Mouse (Mus musculus) cerebellum, adult 11-12 months (tissue): Measurements from ENCODE around the gene Fam166b.

Experiments
- DNase-seq: peaks from one replicate; pipeline ENCODE4 v3.0.0; 2022

The Fam166b gene

GRCm38 (mm10) chr4:43428946-43429345, at the start of gene Fam166b:
Gene Fam166b (minus strand): TSS chr4:43429134.
- DNase-seq = no peak

DNA sequence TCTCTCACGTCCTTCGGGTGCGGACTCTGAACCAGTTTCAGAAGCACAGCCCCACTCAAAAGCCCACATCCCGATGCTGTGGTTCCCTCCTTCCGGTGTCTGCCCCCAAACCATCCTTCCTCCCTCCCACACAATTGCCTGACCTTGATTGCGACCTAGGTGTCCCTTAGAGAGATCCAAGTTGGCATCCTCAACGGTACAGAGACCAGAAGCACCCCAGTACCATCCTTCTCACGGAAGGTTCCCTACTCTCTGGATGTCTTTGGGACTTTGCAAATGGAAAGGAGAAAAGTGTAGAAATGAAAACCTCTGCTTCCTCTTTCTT, 49.6 kb upstream of the Fam166b start:
- DNase-seq = no peak

DNA sequence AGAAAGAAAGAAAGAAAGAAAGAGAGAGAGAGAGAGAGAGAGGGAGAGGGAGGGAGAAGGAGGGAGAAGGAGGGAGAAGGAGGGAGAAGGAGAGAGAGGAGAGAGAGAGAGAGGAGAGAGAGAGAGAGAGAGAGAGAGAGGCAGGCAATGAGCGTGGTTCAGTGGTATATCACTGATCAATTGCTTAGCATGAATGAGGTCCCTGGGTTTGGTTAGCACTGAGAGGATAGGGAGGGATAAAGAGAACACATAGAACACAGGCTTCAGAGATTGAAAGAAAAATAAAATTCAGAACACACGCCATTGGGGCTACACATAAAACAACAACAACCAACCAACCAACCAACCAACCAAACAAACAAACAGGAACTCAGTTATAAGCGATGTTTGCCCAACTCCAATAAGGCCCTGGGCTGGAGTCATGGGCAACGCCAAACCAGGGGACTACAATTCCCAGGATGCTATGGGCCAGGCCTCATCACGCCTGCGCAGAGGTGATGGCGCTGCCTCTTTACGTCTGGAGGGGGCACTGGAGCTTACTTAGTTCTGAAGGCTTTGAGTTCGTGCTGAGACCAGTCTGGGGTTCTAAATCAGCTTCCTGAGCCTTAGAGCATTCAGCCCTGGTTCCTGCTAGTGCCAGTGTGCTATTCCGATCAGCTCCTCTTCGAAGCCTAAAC, 49.1 kb upstream of the Fam166b start:
- peak; percentile 88 for DNase-seq

DNA sequence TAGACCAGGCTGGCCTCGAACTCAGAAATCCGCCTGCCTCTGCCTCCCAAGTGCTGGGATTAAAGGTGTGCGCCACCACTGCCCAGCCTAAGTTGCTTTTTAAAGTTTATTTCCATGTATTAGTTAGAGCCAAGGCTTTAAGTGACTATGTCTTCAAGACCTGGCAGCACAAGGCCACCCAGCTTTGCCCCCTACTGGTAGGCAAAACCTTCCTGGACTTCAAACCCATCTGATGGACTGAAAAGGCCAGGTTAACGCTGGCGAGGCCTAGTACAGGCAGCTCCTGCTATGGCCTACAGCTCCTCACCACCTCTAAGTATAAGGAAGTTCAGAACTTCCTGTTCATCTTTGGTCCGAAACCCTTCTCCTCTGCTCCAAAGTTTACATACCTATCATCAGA, 47.7 kb upstream of the Fam166b start:
- DNase-seq = no peak

DNA sequence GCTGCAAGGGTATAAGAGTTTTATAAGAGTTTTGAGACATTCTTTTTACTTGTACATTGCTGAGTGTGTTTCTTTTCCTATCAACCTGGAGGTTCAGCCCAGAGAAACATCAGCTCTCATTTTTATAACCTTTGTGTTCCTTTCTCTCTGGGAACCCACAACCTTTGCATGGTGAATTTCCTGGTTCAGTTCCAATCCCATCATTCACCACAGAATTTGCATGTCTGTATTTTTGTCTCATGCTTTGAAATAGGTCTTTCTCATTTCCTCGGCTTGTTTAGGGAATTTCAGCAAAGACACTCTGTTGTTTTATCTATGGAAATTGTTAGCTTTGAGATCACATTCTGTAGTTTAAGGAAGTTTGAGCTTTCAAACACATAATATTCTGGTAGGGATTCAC, 44.7 kb upstream of the Fam166b start:
- DNase-seq = no peak

GRCm38 (mm10) chr4:43470301-43470700, 41.4 kb upstream of the Fam166b start:
- DNase-seq = no peak

- DNase-seq = no peak
Observed at GRCm38 (mm10) chr4:43466872-43467271, 37.9 kb upstream of the Fam166b start.

DNA sequence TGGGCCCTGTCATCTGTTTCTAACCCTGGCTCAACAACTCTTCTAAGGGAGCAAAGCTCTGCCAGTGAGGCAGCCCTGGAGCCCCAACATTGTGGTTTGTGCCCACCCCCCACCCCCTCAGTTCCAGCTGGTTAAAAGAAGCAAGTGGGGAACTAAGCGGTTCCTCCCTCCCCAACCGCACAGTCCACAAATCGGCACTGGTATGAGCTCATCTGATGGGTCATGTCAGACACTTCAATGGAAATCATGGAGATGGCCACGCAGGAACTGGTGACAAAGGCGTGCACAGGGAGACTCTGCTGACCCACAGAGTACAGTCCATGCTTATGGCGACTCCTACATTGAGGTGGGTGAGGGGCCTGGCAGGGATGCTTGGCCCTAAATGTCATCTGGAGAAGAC, 37.0 kb upstream of the Fam166b start:
- no peak for DNase-seq

- DNase-seq = no peak
Observed at GRCm38 (mm10) chr4:43463102-43463501, 34.2 kb upstream of the Fam166b start.

GRCm38 (mm10) chr4:43457124-43457523, 28.2 kb upstream of the Fam166b start:
- DNase-seq = no peak

- no peak for DNase-seq
Observed at GRCm38 (mm10) chr4:43456470-43456869, 27.5 kb upstream of the Fam166b start.

- DNase-seq = no peak
Observed at GRCm38 (mm10) chr4:43454041-43454836, 25.3 kb upstream of the Fam166b start, which contains the start of gene Cd72. Gene Cd72 (minus strand): TSS chr4:43454628.

GRCm38 (mm10) chr4:43453413-43453812, 24.5 kb upstream of the Fam166b start:
- no peak for DNase-seq

DNA sequence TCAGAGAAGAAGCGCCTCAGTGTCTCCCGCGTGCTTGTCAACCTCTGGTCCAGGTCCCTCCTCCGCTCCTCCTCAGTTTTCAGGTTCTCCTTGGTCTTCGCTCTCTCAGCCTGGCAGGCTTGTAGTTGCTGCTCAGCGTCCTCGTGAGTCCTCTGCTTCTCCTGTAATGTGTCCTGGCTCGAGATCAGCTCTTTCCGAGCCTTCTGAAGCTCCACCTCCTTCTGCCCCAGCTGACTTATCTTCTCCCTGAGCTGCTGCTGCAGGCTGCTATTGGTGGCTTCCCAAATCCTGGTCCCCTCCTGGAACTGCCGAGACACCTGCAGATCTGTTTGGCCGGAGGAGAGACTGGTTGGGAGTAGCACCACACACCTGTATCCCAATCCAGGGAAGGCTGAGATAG, 23.4 kb upstream of the Fam166b start:
- no peak for DNase-seq

GRCm38 (mm10) chr4:43448554-43448953, 19.6 kb upstream of the Fam166b start:
- no peak for DNase-seq

DNA sequence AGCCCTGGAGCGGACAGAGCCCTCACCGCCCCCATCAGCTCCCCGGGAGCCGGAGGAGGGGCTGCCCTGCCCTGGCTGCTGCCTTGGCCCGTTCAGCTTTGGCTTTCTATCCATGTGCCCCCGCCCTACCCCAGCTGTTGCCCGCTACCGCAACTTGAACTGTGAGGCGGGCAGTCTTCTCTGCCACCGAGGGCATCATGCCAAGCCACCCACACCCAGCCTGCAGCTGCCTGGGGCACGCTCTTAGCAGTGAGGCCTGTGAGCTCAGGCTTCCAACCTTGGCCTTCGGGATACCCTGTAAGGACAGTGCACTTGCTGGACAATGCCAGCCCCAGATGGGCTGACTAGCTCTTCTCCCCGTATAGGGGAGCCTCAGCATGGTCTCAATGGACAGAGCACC, 18.3 kb upstream of the Fam166b start:
- DNase-seq = no peak

GRCm38 (mm10) chr4:43443511-43443910, 14.6 kb upstream of the Fam166b start:
- DNase-seq = peak; percentile 58

- DNase-seq = peak; percentile 84
Observed at GRCm38 (mm10) chr4:43442456-43443361, 13.8 kb upstream of the Fam166b start.

DNA sequence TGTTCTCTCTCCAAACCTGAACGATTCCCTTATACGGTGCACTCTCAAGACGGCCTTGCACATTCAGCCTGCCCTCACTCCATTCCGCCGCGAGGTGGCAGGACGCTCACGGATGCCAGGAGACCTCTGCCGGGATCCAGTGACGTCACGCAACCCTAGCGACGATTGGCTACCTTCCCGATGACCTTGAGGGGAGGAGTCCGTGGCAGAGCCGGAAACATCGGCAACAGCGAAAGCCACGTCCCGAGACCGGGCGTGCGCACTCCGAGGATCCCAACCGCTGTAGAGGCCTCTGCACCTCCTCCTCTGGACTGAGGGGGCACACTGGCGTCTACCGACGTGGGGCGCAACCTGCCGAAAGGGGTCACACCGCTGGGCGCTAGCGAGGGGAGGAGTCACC, 13.1 kb upstream of the Fam166b start:
- DNase-seq = peak; percentile 98

DNA sequence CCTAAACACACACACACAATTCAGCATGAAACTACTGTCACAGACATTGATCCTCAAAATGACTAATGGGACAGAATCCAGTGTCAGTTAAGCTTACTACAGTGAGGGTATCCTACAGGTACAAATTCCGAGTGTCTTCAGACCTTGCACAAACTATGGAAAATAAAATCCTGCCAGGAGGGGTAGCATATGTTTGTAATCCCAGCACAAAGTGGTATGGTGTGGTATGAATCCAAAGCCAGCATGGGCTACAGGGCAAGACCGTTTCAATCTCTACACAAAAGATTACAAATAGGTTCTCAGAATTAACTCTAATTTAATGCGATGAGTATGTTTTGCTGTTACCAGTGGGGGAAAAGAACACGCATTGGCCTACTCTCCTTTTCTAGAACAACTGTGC, 12.7 kb upstream of the Fam166b start, which contains the start of gene Tesk1:
Gene Tesk1 (plus strand): TSS at position 301 of the 400 bp plus-strand sequence.
- no peak for DNase-seq

GRCm38 (mm10) chr4:43432832-43433231, 3.9 kb upstream of the Fam166b start:
- no peak for DNase-seq

DNA sequence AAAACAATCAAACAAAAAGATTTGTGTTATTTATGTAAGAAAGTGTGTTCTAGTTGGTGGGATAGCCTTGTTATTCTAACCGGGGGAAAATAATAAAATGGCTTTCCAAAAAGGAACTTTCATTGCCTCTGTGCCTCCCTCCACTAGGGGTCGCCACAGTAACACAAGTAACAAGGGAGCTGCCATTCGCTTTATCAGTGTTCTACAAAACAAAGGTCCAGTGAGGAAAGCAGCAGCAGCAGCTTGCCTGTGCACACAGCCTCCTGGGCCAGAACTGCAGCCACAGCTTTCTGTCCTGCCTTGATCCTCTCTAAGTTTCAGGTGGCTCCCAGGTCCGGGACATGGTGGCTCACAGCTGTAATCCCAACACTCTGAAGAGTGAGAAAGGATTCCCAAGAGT, 2.8 kb upstream of the Fam166b start:
- peak; percentile 78 for DNase-seq

DNA sequence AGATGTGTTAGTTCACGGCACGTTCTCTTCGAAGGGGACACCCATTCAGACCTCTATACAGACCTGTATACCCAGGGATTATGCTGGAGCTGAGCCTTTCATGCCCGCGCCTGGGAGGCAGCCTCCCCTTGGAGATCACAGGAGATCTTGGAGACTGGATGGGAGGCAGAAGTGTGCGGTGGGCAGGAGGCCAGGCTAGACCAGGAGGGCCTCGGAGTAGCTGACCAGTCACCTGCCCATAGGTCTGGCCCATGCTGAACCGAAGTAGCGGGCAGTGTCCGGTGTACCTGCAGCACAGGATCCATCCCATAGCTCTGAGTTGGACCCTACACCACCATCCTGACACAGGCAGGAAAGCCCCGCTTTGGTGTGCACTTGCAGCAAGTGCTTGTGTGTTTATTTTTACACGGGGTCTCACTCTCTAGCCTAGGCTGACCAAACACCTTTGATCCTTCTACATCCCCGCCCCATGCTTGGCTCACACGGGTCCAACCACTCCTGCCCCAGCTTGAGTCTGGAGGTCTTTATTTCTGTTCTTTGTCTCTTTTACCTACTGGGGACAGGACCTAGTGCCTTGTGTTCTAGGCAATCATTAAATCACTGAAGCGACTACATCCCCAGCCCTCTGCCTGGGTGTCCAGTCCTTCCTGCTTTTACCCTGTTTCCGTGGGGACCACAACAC, 613 bp downstream of the Fam166b start:
- DNase-seq = no peak
